Mouse (Mus musculus): Measurements from ENCODE around the gene Gramd1a.

DNA sequence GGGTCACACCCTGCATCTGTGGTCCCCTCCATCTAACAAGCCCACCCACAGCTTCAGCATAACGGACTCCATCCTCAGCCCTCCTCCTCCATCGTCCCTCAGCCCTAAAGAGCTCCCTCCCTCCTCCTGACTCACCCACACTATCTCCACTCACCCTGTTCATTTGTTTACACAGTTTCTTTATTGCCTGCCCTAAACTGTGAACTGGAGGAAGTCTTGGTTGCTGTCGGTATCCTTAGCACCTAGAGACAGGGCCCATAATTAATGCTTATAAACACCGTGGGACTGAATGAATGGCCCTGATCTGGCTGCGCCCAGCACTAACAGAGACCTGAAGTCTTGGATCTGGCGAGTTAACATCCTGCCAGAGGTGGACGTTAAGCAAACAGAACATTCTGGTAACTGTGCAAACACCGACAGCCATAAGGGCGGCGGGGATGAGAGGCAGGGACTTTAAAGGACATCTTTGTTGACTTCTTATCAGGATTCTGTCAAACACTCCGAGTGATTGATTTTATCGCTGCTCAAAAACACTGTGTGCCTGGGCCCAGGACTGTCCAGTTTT lies 10.0 kb downstream of the Gramd1a start:
- TF ChIP-seq CTCF (conservative IDR thresholded peaks at IDR 0.05; ENCODE audit: insufficient read depth, insufficient read length, low read depth, low read length) (no peak), POLR2A (IDR thresholded peaks at IDR 0.05; ENCODE audit: low read depth, low read length) (no peak)
